Mouse (Mus musculus): Measurements from ENCODE around the gene Fam161a. TPM values are rescaled to one million over a fixed set of nuclear protein-coding genes. Genes with fewer than 3 reads are reported as not detected.

Fam161a gene
- total and polyA plus RNA-seq, 3 experiments: 0.67 to 9.3 (median 3.1) TPM

DNA sequence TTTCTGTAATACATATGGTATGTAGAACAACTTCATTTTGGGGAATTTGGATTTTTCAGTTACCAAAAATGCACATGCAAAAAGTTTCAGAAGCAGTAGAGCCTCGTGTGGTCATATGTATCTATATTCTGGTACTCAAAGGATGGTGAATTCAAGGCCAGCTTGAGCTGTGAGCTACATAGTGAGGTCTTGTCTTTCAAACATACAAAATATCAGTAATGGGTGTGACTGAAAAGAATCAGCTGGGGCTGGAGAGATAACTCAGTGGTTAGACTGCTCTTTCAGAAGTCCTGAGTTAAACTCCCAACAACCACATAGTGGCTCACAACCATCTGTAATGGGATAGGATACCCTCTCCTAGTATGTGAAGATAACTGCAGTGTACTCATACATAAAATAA is 9.0 kb upstream of the Fam161a start:
- peaks cover 93% of the 10 kb centered on the region for H3K36me3 ChIP-seq (replicated peaks)
- peaks cover 17% of the 10 kb centered on the region for H3K4me1 ChIP-seq (ENCODE audit: insufficient read depth, low read depth, low read length)
- no peak for ATAC-seq (ENCODE audit: extremely low read depth, insufficient number of reproducible peaks, low FRiP score, poor library complexity, severe bottlenecking)
- H3K4me3 ChIP-seq (ENCODE audit: low read depth, low read length): no peak overlapping the region
- no peak for TF ChIP-seq GATA2 (IDR thresholded peaks at IDR 0.05; ENCODE audit: borderline replicate concordance, low read depth, low read length)
- TF ChIP-seq TAL1 (conservative IDR thresholded peaks at IDR 0.05; ENCODE audit: low read depth, low read length): no peak
- TF ChIP-seq GATA1 (IDR thresholded peaks at IDR 0.05; ENCODE audit: borderline replicate concordance, low read length): no peak
- no peak for TF ChIP-seq CTCF (IDR thresholded peaks at IDR 0.05; ENCODE audit: low read depth, low read length)
- no peaks in the 10 kb centered on the region for H3K9me3 ChIP-seq (replicated peaks)
- no peak for DNase-seq (ENCODE audit: low spot score)
- H3K27me3 ChIP-seq (ENCODE audit: insufficient read depth, low read length): no peaks in the 10 kb centered on the region

DNA sequence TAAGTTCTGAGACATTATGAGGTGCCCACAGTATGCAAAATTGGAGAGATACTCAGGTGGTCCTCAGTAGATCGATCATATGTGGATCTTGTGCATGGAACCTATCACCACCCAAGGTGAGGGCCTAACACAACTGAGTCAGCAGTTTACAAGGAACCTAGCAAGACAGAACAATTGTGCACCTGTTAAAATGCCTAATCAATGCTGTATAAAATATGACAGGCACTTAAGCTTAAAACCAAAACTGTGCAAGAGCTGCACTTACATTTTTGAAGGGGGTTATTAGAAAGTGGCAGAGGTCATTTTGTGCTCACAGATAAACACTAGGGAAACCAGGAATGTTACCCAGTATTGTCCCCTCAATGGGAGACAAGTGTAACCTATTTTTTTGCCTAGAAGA is 2.1 kb upstream of the Fam161a start:
- peaks cover 60% of the 10 kb centered on the region for H3K36me3 ChIP-seq (replicated peaks)
- no peak for DNase-seq (ENCODE audit: low spot score)
- H3K4me1 ChIP-seq (ENCODE audit: insufficient read depth, low read depth, low read length): peaks cover 14% of the 10 kb centered on the region
- ATAC-seq (ENCODE audit: extremely low read depth, insufficient number of reproducible peaks, low FRiP score, poor library complexity, severe bottlenecking): no peak
- TF ChIP-seq POLR2AphosphoS5 (IDR thresholded peaks at IDR 0.05; ENCODE audit: insufficient replicate concordance, low read depth, low read length) (no peak), GATA1 (IDR thresholded peaks at IDR 0.05; ENCODE audit: borderline replicate concordance, low read length) (no peak), GATA2 (IDR thresholded peaks at IDR 0.05; ENCODE audit: borderline replicate concordance, low read depth, low read length) (no peak), CTCF (IDR thresholded peaks at IDR 0.05; ENCODE audit: low read depth, low read length) (no peak), TAL1 (conservative IDR thresholded peaks at IDR 0.05; ENCODE audit: low read depth, low read length) (no peak)
- H3K9me3 ChIP-seq (replicated peaks): no peaks in the 10 kb centered on the region
- H3K27me3 ChIP-seq (ENCODE audit: insufficient read depth, low read length): no peaks in the 10 kb centered on the region
- H3K4me3 ChIP-seq (ENCODE audit: low read depth, low read length): no peak overlapping the region

DNA sequence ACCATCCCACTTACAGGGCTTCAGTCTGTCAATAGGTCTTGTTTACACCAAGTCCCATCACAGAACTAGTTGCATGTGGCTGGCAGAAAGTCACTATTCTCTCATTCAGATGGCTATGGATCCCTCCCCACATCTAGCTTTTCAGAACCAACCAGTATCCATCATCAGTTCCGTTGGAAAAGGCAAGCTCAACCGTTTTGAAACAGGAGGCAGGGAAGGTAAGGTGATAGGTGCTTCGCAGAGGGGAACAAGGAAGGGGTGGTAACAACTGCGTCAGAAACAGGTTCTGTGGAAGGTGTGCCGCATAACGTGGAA is 208 bp upstream of the Fam161a start:
- Histone ChIP-seq H3K9me3 (replicated peaks) (no peaks in the 10 kb centered on the region), H3K36me3 (replicated peaks) (peaks cover 41% of the 10 kb centered on the region), H3K27me3 (ENCODE audit: insufficient read depth, low read length) (no peaks in the 10 kb centered on the region), H3K4me1 (ENCODE audit: insufficient read depth, low read depth, low read length) (peaks cover 14% of the 10 kb centered on the region), H3K4me3 (ENCODE audit: low read depth, low read length) (peak overlapping the region; percentile 75; the same call in 1 of the 2 replicates)
- TF ChIP-seq GATA1 (IDR thresholded peaks at IDR 0.05; ENCODE audit: borderline replicate concordance, low read length) (no peak), CTCF (IDR thresholded peaks at IDR 0.05; ENCODE audit: low read depth, low read length) (no peak), TAL1 (conservative IDR thresholded peaks at IDR 0.05; ENCODE audit: low read depth, low read length) (no peak), GATA2 (IDR thresholded peaks at IDR 0.05; ENCODE audit: borderline replicate concordance, low read depth, low read length) (no peak), POLR2AphosphoS5 (IDR thresholded peaks at IDR 0.05; ENCODE audit: insufficient replicate concordance, low read depth, low read length) (no peak)
- ATAC-seq (ENCODE audit: extremely low read depth, insufficient number of reproducible peaks, low FRiP score, poor library complexity, severe bottlenecking) (no peak), DNase-seq (ENCODE audit: low spot score) (no peak)

DNA sequence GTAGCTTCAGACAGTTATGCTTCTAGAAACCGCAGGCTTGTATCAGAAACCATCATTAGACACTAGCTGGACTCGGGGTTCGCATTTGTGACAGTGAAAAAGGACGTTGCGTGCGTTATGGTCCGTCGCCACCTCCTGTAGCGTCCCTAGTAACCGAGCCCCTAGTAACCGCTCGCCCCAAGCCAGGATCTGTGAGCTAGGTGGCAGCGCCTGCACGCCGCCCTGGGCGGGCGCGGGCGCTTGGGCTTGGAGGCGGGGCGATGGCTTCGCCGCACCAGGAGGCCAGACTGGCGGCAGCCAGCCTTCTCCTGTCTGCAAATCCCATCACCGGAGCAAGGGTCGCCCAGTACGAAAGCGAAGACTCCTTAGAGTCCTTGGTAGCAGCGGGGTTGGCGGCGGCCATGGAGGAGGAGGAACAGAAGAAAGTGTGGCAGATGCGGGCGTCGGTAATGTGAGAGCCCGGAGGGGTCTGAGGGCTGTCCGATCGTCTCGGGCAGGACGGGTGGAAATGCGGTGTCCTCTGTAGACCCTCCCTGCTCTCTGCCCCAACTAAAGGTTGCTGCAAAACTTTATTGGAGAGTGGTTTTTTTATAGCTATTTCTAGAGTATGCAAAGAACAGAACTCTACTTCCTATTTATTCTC is 971 bp downstream of the Fam161a start:
- H3K9me3 ChIP-seq (replicated peaks): no peaks in the 10 kb centered on the region
- H3K4me1 ChIP-seq (ENCODE audit: insufficient read depth, low read depth, low read length): peaks cover 14% of the 10 kb centered on the region
- no peaks in the 10 kb centered on the region for H3K27me3 ChIP-seq (ENCODE audit: insufficient read depth, low read length)
- H3K4me3 ChIP-seq (ENCODE audit: low read depth, low read length): peak overlapping the region; percentile 75
- DNase-seq (ENCODE audit: low spot score): peak; percentile 83
- peaks cover 31% of the 10 kb centered on the region for H3K36me3 ChIP-seq (replicated peaks)
- ATAC-seq (ENCODE audit: extremely low read depth, insufficient number of reproducible peaks, low FRiP score, poor library complexity, severe bottlenecking): peak; percentile 67; the same call in 1 of the 2 replicates
- no peak for TF ChIP-seq CTCF (IDR thresholded peaks at IDR 0.05; ENCODE audit: low read depth, low read length)

DNA sequence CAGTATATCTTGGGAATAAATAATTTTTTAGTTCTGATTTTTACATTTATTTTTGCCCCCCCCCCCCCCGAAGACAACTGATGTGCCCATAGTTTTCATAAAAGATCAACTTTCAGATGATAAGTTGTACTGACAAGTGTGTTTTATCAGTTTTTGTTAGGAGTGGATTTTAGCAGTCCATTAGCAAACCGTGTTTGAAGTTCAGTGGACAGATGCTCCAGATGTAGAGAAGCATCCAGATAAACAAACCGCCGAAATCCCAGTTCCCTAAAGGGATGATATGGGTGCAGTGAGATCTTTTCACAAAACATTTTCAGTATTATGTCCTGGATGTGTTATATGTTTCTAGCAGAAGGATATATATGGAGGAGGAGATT is 1.5 kb downstream of the Fam161a start:
- no peak for TF ChIP-seq CTCF (IDR thresholded peaks at IDR 0.05; ENCODE audit: low read depth, low read length)
- TF ChIP-seq POLR2AphosphoS5 (IDR thresholded peaks at IDR 0.05; ENCODE audit: insufficient replicate concordance, low read depth, low read length): no peak
- TF ChIP-seq TAL1 (conservative IDR thresholded peaks at IDR 0.05; ENCODE audit: low read depth, low read length): no peak
- no peak for TF ChIP-seq GATA2 (IDR thresholded peaks at IDR 0.05; ENCODE audit: borderline replicate concordance, low read depth, low read length)
- ATAC-seq (ENCODE audit: extremely low read depth, insufficient number of reproducible peaks, low FRiP score, poor library complexity, severe bottlenecking): no peak
- peaks cover 25% of the 10 kb centered on the region for H3K36me3 ChIP-seq (replicated peaks)
- peaks cover 14% of the 10 kb centered on the region for H3K4me1 ChIP-seq (ENCODE audit: insufficient read depth, low read depth, low read length)
- DNase-seq (ENCODE audit: low spot score): no peak
- no peaks in the 10 kb centered on the region for H3K9me3 ChIP-seq (replicated peaks)
- H3K27me3 ChIP-seq (ENCODE audit: insufficient read depth, low read length): no peaks in the 10 kb centered on the region
- H3K4me3 ChIP-seq (ENCODE audit: low read depth, low read length): peak overlapping the region; percentile 75

DNA sequence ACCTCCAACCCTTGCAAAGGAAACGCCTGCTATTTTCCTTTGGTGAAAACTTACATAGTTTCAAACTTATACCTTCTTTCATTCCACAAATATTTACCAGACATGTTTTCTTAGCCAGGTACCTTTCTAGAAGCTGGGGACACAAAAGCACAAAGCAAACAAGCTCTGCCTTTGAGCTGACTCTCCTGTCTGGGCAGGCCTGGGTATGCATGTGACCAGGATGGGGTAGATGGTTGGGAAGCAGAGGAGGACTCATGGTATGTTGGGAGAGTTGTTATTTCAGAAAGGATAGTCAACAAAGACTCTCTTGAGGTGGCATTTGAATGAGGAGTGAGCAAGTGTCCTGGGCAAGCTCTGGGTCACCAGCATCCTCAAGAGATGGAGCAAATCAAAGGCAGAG is 5.8 kb downstream of the Fam161a start:
- no peak for ATAC-seq (ENCODE audit: extremely low read depth, insufficient number of reproducible peaks, low FRiP score, poor library complexity, severe bottlenecking)
- Histone ChIP-seq H3K4me3 (ENCODE audit: low read depth, low read length) (no peak overlapping the region), H3K4me1 (ENCODE audit: insufficient read depth, low read depth, low read length) (peaks cover 1% of the 10 kb centered on the region), H3K27me3 (ENCODE audit: insufficient read depth, low read length) (peaks cover 7% of the 10 kb centered on the region; the same call in 1 of the 2 replicates), H3K36me3 (replicated peaks) (no peaks in the 10 kb centered on the region), H3K9me3 (replicated peaks) (no peaks in the 10 kb centered on the region)
- no peak for DNase-seq (ENCODE audit: low spot score)
- no peak for TF ChIP-seq TAL1 (conservative IDR thresholded peaks at IDR 0.05; ENCODE audit: low read depth, low read length)
- TF ChIP-seq GATA1 (IDR thresholded peaks at IDR 0.05; ENCODE audit: borderline replicate concordance, low read length): no peak
- TF ChIP-seq GATA2 (IDR thresholded peaks at IDR 0.05; ENCODE audit: borderline replicate concordance, low read depth, low read length): no peak
- no peak for TF ChIP-seq CTCF (IDR thresholded peaks at IDR 0.05; ENCODE audit: low read depth, low read length)
- TF ChIP-seq POLR2AphosphoS5 (IDR thresholded peaks at IDR 0.05; ENCODE audit: insufficient replicate concordance, low read depth, low read length): no peak

Measured in G1E (cell line).